Mouse (Mus musculus) liver, embryonic 14.5 days (tissue): ENCODE results near the gene Cerk.

Source experiments
- CTCF ChIP-seq: IDR thresholded peaks from 2 replicates; pipeline ENCODE4 v1.5.1; 2016; ENCODE audit warnings: antibody characterized with exemption, low read depth, control low read depth
- EP300 ChIP-seq: IDR thresholded peaks from 2 replicates; pipeline ENCODE4 v1.6.1; 2016; ENCODE audit warnings: antibody characterized with exemption, low read depth

GRCm38 (mm10) chr15:86168941-86169816 lies 16.8 kb downstream of the Cerk start:
- TF ChIP-seq CTCF (no peak), EP300 (no peak)
